Comparison of ENCODE assay signal across 10 mouse cellular contexts in the genomic region with DNA sequence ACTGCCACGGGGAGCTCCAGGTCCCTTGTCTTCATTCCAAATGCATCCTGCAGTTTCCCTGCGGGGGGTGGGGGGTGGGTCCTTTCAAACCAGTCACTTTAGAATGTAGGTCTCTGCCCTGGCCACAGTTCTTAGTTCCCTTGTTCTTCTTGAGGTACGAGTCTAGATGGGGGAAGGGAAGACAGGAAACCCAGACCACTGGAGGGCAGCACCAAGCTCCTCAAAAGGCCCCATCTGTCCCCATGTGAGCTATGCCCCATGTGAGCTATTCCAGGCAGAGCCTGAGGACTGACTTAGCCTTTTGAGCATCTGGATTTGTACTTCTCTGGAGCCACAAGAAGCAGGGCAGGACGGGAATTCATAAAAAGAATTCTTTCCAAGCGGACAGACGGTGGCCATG. TPM values are rescaled to one million over a fixed set of nuclear protein-coding genes. Genes with fewer than 3 reads are reported as not detected.
DNase-seq lines count a peak whose midpoint lies in the region.
"Had no signal": no experiment of that assay in that cellular context is flagged by ENCODE, and none has a peak within 500 bp of the region (broad histone marks: within the 10 kb centered on the region; RNA-seq: fewer than 3 reads in every experiment).

No protein-coding gene starts in this region.

- DNase-seq in embryo, embryonic 10 days (ENCODE audit: low spot score) = peak; percentile 52
- DNase-seq in embryo, embryonic 9.5 days (ENCODE audit: extremely low spot score) = no peak
- DNase-seq in layer of hippocampus, postnatal 10 days (ENCODE audit: low spot score in 2 of 2) = peak; percentile 27 to 43
- DNase-seq in layer of hippocampus, adult 18-20 months (ENCODE audit: low spot score in 2 of 2) = no peak
- peak; percentile 43 for DNase-seq in 416B (ENCODE audit: low read depth)
- peak; percentile 77 for DNase-seq in brain, adult 2 months (ENCODE audit: low read depth, low spot score)
- no peak for DNase-seq in spleen, postnatal 14 days (ENCODE audit: low spot score in 2 of 2)
- DNase-seq in frontal cortex, adult 2 months (ENCODE audit: extremely low spot score in 1 of 2, low spot score in 1 of 2) = no peak
- DNase-seq: heart, adult 18-20 months had no signal

RNA-seq across cellular contexts. Expression of a gene that starts 19.6 kb away (rescaled TPM):
- 10 to 100 TPM; 39.6 to 43.2 TPM for total RNA-seq in layer of hippocampus, postnatal 10 days (2021)
- total RNA-seq in layer of hippocampus, adult 18-20 months (2021) = 100 to 1,000 TPM in 1 of 2 experiments, 10 to 100 TPM in 1; 89.7 to 102 TPM
- 18.6 and 25.7 TPM in 2 replicates for polyA plus RNA-seq in frontal cortex, adult 2 months (2012; rRNA removed)
- polyA plus RNA-seq: inflammation-experienced regulatory T-cells, adult 6 months had no signal

RNA-seq across cellular contexts. Expression of a gene that starts 51.2 kb away (rescaled TPM):
- 10 to 100 TPM; 68.0 to 74.6 TPM for total RNA-seq in layer of hippocampus, postnatal 10 days (2021)
- 10 to 100 TPM; 77.1 to 86.9 TPM for total RNA-seq in layer of hippocampus, adult 18-20 months (2021)
- 72.0 and 73.5 TPM in 2 replicates for polyA plus RNA-seq in frontal cortex, adult 2 months (2012; rRNA removed)

Comparison
In these comparisons a context has a peak if more than half of its experiments do, and no peak if none do; other contexts are left out.
1. DNase-seq: peak in embryo, embryonic 10 days (single experiment), layer of hippocampus, postnatal 10 days (2 of 2), 416B (single experiment) and brain, adult 2 months (single experiment); none in embryo, embryonic 9.5 days (single experiment), layer of hippocampus, adult 18-20 months (0 of 2), spleen, postnatal 14 days (0 of 2) and frontal cortex, adult 2 months (0 of 2).